Mouse (Mus musculus): ENCODE results near the gene Arpin. TPM values are rescaled to one million over a fixed set of nuclear protein-coding genes. Genes with fewer than 3 reads are reported as not detected.

Gene Arpin
- polyA plus RNA-seq, 1 experiment: 9.7 TPM

DNA sequence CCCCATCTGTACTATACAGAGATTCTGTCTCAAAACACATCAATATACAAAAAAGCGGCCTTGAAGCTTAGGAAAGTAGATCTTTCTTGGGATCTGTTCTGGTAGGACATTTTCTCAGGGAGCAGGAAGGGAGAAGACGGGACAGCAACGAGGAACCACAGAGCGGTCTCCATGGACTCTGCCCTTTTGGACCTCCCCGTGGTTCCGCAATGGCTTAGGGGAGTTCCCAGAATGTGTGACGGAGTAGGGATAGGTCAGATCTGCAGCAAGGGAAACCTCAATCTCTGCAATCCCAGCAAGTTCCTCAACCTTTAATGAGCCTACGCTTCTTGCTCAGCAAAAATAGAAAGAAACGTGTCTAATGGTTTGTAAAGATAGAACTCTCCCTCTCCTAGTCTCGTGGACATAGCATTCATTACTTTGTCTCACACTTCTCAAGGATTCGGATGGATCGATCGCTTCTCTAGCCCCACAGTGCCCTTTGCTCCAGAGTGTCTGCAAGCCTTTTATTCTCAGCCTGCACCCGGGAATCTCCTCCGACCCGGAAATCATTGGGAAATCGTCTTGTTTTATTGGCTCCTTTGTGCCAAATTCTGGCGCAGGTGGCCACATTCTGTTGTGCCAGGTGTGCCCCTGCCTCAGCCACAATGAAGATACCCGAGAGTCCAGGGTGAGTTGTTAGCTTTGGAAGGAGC lies 499 bp upstream of the Arpin start:
- TF ChIP-seq POLR2A (IDR thresholded peaks at IDR 0.05; ENCODE audit: borderline replicate concordance, low read depth, low read length) (no peak), CTCF (IDR thresholded peaks at IDR 0.05; ENCODE audit: low read depth, low read length) (no peak)
- peak overlapping the region; percentile 46 for H3K27ac ChIP-seq (ENCODE audit: insufficient read depth, low read depth, low read length)
- H3K4me3 ChIP-seq (ENCODE audit: insufficient read depth, low read length): peak overlapping the region; percentile 81
- H3K4me1 ChIP-seq (ENCODE audit: control insufficient read depth, insufficient read depth, low read length): peaks cover 12% of the 10 kb centered on the region

- Histone ChIP-seq H3K27ac (ENCODE audit: insufficient read depth, low read depth, low read length) (no peak overlapping the region), H3K4me3 (ENCODE audit: insufficient read depth, low read length) (peak overlapping the region; percentile 81), H3K4me1 (ENCODE audit: control insufficient read depth, insufficient read depth, low read length) (peaks cover 12% of the 10 kb centered on the region)
- TF ChIP-seq POLR2A (IDR thresholded peaks at IDR 0.05; ENCODE audit: borderline replicate concordance, low read depth, low read length) (no peak), CTCF (IDR thresholded peaks at IDR 0.05; ENCODE audit: low read depth, low read length) (no peak)
Measured at GRCm38 (mm10) chr7:79934461-79934860, 698 bp downstream of the Arpin start.

GRCm38 (mm10) chr7:79928516-79929052 lies 6.6 kb downstream of the Arpin start:
- H3K4me3 ChIP-seq (ENCODE audit: insufficient read depth, low read length): no peak overlapping the region
- H3K4me1 ChIP-seq (ENCODE audit: control insufficient read depth, insufficient read depth, low read length): peaks cover 11% of the 10 kb centered on the region
- no peak overlapping the region for H3K27ac ChIP-seq (ENCODE audit: insufficient read depth, low read depth, low read length)
- TF ChIP-seq CTCF (IDR thresholded peaks at IDR 0.05; ENCODE audit: low read depth, low read length) (no peak), POLR2A (IDR thresholded peaks at IDR 0.05; ENCODE audit: borderline replicate concordance, low read depth, low read length) (no peak)

DNA sequence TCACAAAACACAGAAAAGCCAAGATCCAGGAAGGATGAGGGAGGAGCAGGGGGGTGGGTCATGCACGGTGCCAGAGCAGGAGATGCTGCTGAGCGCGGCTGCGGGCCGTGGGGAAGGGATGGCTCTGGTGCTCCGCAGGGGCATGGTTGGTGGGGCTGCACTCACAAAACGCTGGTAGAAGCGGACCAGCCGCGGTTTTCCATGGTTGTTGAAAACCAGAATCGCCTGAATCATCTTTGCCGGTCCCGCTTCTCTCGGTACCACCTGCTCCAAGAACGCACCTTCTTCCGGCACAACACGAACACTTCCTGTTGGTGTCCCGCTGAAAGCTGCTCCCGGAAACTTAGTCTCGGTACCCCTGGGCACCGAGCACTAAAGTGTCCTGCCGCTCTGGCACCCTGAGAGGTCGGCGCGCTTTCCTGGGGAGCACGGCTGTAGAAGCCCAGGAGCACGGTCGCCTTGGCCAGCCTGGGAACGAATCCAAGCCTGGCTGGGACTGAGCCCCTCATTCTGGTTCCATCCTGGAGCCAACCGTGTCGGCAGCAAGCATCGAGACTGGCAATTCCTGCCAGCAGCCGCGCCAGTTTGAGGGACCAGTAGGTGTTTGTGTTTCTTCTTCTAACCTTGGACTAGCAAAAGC lies 14.7 kb downstream of the Arpin start, which contains the start of gene Ap3s2:
Ap3s2 (minus strand) TSS at position 306 of the 640 bp plus-strand sequence.
- TF ChIP-seq CTCF (IDR thresholded peaks at IDR 0.05; ENCODE audit: low read depth, low read length): no peak
- no peak for TF ChIP-seq POLR2A (IDR thresholded peaks at IDR 0.05; ENCODE audit: borderline replicate concordance, low read depth, low read length)
- H3K27ac ChIP-seq (ENCODE audit: insufficient read depth, low read depth, low read length): peak within 1 kb of the TSS; percentile 18
- peak within 1 kb of the TSS; percentile 86 for H3K4me3 ChIP-seq (ENCODE audit: insufficient read depth, low read length)
- H3K4me1 ChIP-seq (ENCODE audit: control insufficient read depth, insufficient read depth, low read length): peaks cover 22% of the 10 kb centered on the region

DNA sequence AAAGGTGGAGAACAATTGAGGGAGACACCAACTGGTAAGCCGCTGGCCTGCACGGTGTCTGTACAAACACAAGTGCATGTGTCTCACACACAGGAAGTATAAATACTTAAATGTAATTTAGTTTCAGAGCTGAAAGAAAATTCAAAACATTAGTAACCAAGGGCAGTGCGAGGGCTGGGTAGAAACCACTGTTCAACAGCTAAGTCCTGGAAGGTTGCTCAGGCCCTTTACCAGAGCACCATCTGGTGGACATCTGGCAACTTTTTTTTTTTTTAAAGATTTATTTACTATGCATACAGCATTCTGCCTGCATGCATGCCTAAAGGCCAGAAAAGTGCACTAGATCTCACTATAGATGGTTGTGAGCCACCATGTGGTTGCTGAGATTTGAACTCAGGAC lies 20.6 kb downstream of the Arpin start:
- H3K4me1 ChIP-seq (ENCODE audit: control insufficient read depth, insufficient read depth, low read length): peaks cover 14% of the 10 kb centered on the region
- H3K4me3 ChIP-seq (ENCODE audit: insufficient read depth, low read length): no peak overlapping the region
- H3K27ac ChIP-seq (ENCODE audit: insufficient read depth, low read depth, low read length): no peak overlapping the region
- TF ChIP-seq CTCF (IDR thresholded peaks at IDR 0.05; ENCODE audit: low read depth, low read length): no peak
- no peak for TF ChIP-seq POLR2A (IDR thresholded peaks at IDR 0.05; ENCODE audit: borderline replicate concordance, low read depth, low read length)

GRCm38 (mm10) chr7:79907356-79907755 lies 27.8 kb downstream of the Arpin start:
- H3K27ac ChIP-seq (ENCODE audit: insufficient read depth, low read depth, low read length): no peak overlapping the region
- 0 out of 2 replicates have a peak, but pooled peaks cover 3% of the 10 kb centered on the region for H3K4me1 ChIP-seq (ENCODE audit: control insufficient read depth, insufficient read depth, low read length)
- TF ChIP-seq CTCF (IDR thresholded peaks at IDR 0.05; ENCODE audit: low read depth, low read length) (no peak), POLR2A (IDR thresholded peaks at IDR 0.05; ENCODE audit: borderline replicate concordance, low read depth, low read length) (no peak)
- H3K4me3 ChIP-seq (ENCODE audit: insufficient read depth, low read length): no peak overlapping the region

GRCm38 (mm10) chr7:79906914-79907313 lies 28.2 kb downstream of the Arpin start:
- no peak overlapping the region for H3K27ac ChIP-seq (ENCODE audit: insufficient read depth, low read depth, low read length)
- no peak overlapping the region for H3K4me3 ChIP-seq (ENCODE audit: insufficient read depth, low read length)
- no peak for TF ChIP-seq POLR2A (IDR thresholded peaks at IDR 0.05; ENCODE audit: borderline replicate concordance, low read depth, low read length)
- TF ChIP-seq CTCF (IDR thresholded peaks at IDR 0.05; ENCODE audit: low read depth, low read length): no peak
- 0 out of 2 replicates have a peak, but pooled peaks cover 4% of the 10 kb centered on the region for H3K4me1 ChIP-seq (ENCODE audit: control insufficient read depth, insufficient read depth, low read length)

DNA sequence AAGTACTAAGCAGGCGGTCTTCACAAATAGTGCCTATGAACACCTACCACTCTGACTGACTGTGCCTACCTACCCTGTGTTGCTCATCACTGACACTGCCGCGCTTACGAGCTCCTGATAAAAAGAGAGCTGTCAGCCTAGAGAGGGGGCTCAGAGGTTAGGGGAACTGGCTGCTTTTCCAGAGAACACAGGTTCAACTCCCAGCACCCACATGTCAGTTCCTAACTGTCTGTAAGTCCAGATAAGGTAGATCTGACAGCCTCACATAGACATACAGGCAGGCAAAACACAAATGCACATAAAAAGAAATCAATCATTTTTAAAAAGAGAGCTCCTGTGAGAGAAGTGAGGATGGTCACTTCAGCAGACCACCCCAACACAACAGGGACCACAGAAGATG lies 30.0 kb downstream of the Arpin start:
- TF ChIP-seq CTCF (IDR thresholded peaks at IDR 0.05; ENCODE audit: low read depth, low read length): no peak
- TF ChIP-seq POLR2A (IDR thresholded peaks at IDR 0.05; ENCODE audit: borderline replicate concordance, low read depth, low read length): no peak
- Histone ChIP-seq H3K4me3 (ENCODE audit: insufficient read depth, low read length) (no peak overlapping the region), H3K27ac (ENCODE audit: insufficient read depth, low read depth, low read length) (no peak overlapping the region), H3K4me1 (ENCODE audit: control insufficient read depth, insufficient read depth, low read length) (0 out of 2 replicates have a peak, but pooled peaks cover 4% of the 10 kb centered on the region)

- TF ChIP-seq CTCF (IDR thresholded peaks at IDR 0.05; ENCODE audit: low read depth, low read length) (no peak), POLR2A (IDR thresholded peaks at IDR 0.05; ENCODE audit: borderline replicate concordance, low read depth, low read length) (no peak)
- no peak overlapping the region for H3K27ac ChIP-seq (ENCODE audit: insufficient read depth, low read depth, low read length)
- 0 out of 2 replicates have a peak, but pooled peaks cover 4% of the 10 kb centered on the region for H3K4me1 ChIP-seq (ENCODE audit: control insufficient read depth, insufficient read depth, low read length)
- H3K4me3 ChIP-seq (ENCODE audit: insufficient read depth, low read length): no peak overlapping the region
Measured at GRCm38 (mm10) chr7:79903160-79903792, 31.9 kb downstream of the Arpin start.

All from bone marrow macrophage, adult 2 months (primary cell).